Mouse (Mus musculus) bone marrow, adult 2 months (tissue): Measurements from ENCODE around the gene Cmtm7. TPM values are rescaled to one million over a fixed set of nuclear protein-coding genes. Genes with fewer than 3 reads are reported as not detected.
A peak's percentile ranks its signal among the peaks of the same experiment; 100 is the strongest.

Experiments
- H3K27ac ChIP-seq: fragments of 200-500 bp; 2 replicates; pipeline ENCODE4 v1.5.1; 2012; ENCODE audit warnings: low read depth, mild to moderate bottlenecking, control low read depth, inconsistent platforms, low read length; ENCODE audit not compliant: control insufficient read depth, poor library complexity, insufficient read depth
- H3K4me1 ChIP-seq: fragments of 200-500 bp; 2 replicates; pipeline ENCODE4 v1.6.1; 2011; ENCODE audit warnings: low read length; ENCODE audit not compliant: control insufficient read depth, insufficient read depth
- H3K4me3 ChIP-seq: fragments of 200-500 bp; replicated peaks from 2 replicates; pipeline ENCODE3; 2011; ENCODE audit warnings: mild to moderate bottlenecking, low read depth, low read length, control low read depth; ENCODE audit not compliant: control insufficient read depth
- CTCF ChIP-seq: fragments of 200-500 bp; IDR thresholded peaks from 2 replicates; pipeline ENCODE4 v1.5.1; 2011; ENCODE audit warnings: low read length, control low read depth; ENCODE audit not compliant: control insufficient read depth, insufficient read depth
- POLR2A ChIP-seq: fragments of 200-500 bp; IDR thresholded peaks from 2 replicates; pipeline ENCODE4 v1.6.1; 2011; ENCODE audit warnings: low read depth, mild to moderate bottlenecking, control low read depth, low read length, borderline replicate concordance; ENCODE audit not compliant: control insufficient read depth
- WGBS: fragments of 180-500 bp; shearing (Covaris S2); methylation state at CpG from one replicate; pipeline ENCODE4 v1.1.7; 2018; 5-methylcytosine and 5-hydroxymethylcytosine counted together
- polyA plus RNA-seq: library from polyadenylated mRNA; stranded (reverse); fragments of >200 nt; gene quantifications from 2 replicates; pipeline ENCODE4 v1.2.4, GENCODE M21; 2011; ENCODE audit warnings: low replicate concordance; ENCODE audit not compliant: missing spikeins, insufficient read depth, insufficient read length

Gene Cmtm7
- polyA plus RNA-seq, 1 experiment = 300 TPM

- H3K27ac ChIP-seq = 0 out of 2 replicates have a peak overlapping the region, but pooled peaks have one; percentile 21
- no peak overlapping the region for H3K4me3 ChIP-seq
- TF ChIP-seq CTCF = no peak
- TF ChIP-seq POLR2A = no peak
- peaks cover 7% of the 10 kb centered on the region for H3K4me1 ChIP-seq
- WGBS = 42% methylated on average over 13 of the region's 13 CpGs
Measured at GRCm38 (mm10) chr9:114767030-114767429, 14.6 kb downstream of the Cmtm7 start.

- WGBS = 48% methylated on average over 13 of the region's 13 CpGs
- TF ChIP-seq CTCF (peak; percentile 60), POLR2A (no peak)
- H3K27ac ChIP-seq = no peak overlapping the region
- no peak overlapping the region for H3K4me3 ChIP-seq
- H3K4me1 ChIP-seq = peaks cover 4% of the 10 kb centered on the region
Measured at GRCm38 (mm10) chr9:114763341-114763740, 18.3 kb downstream of the Cmtm7 start.

- TF ChIP-seq POLR2A = no peak
- no peak for TF ChIP-seq CTCF
- peaks cover 4% of the 10 kb centered on the region for H3K4me1 ChIP-seq
- no peak overlapping the region for H3K27ac ChIP-seq
- H3K4me3 ChIP-seq = no peak overlapping the region
- WGBS = 72% methylated on average over 11 of the region's 11 CpGs
Measured at GRCm38 (mm10) chr9:114761848-114762247, 19.8 kb downstream of the Cmtm7 start.

- Histone ChIP-seq H3K27ac (no peak overlapping the region), H3K4me1 (peaks cover 4% of the 10 kb centered on the region), H3K4me3 (no peak overlapping the region)
- WGBS = 62% methylated on average over 5 of the region's 5 CpGs
- TF ChIP-seq CTCF = no peak
- TF ChIP-seq POLR2A = no peak
Measured at GRCm38 (mm10) chr9:114760353-114760752, 21.3 kb downstream of the Cmtm7 start.

- Histone ChIP-seq H3K4me1 (peaks cover 4% of the 10 kb centered on the region), H3K27ac (no peak overlapping the region), H3K4me3 (no peak overlapping the region)
- WGBS = 71% methylated on average over 4 of the region's 4 CpGs
- no peak for TF ChIP-seq POLR2A
- no peak for TF ChIP-seq CTCF
Measured at GRCm38 (mm10) chr9:114759886-114760285, 21.8 kb downstream of the Cmtm7 start.

GRCm38 (mm10) chr9:114758801-114759200, 22.9 kb downstream of the Cmtm7 start:
- peak overlapping the region; percentile 53; the same call in 1 of the 2 replicates for H3K27ac ChIP-seq
- no peak for TF ChIP-seq CTCF

GRCm38 (mm10) chr9:114758272-114758671, 23.4 kb downstream of the Cmtm7 start:
- 26% methylated on average over 7 of the region's 7 CpGs for WGBS
- no peak for TF ChIP-seq CTCF
- no peak for TF ChIP-seq POLR2A
- peak overlapping the region; percentile 53; the same call in 1 of the 2 replicates for H3K27ac ChIP-seq

More at GRCm38 (mm10) chr9:114758801-114759200, 22.9 kb downstream of the Cmtm7 start:
- 40% methylated on average over 5 of the region's 5 CpGs for WGBS
- H3K4me3 ChIP-seq = no peak overlapping the region
- peaks cover 4% of the 10 kb centered on the region for H3K4me1 ChIP-seq

GRCm38 (mm10) chr9:114752863-114753484, 28.7 kb downstream of the Cmtm7 start:
- WGBS = under 1% methylated on average over 36 of the region's 36 CpGs
- Histone ChIP-seq H3K4me1 (peaks cover 3% of the 10 kb centered on the region; the same call in 1 of the 2 replicates), H3K27ac (peak overlapping the region; percentile 88), H3K4me3 (peak overlapping the region; percentile 55)
- TF ChIP-seq POLR2A (peak; percentile 68; the same call in 1 of the 2 replicates), CTCF (peak; percentile 97)

More at GRCm38 (mm10) chr9:114758272-114758671, 23.4 kb downstream of the Cmtm7 start:
- Histone ChIP-seq H3K4me1 (peaks cover 4% of the 10 kb centered on the region), H3K4me3 (no peak overlapping the region)
